Mouse (Mus musculus): ENCODE data around the gene Il12a.
"Not testable (repeated sequence)": the region's sequence is repeated elsewhere in the genome, so short reads cannot be mapped to it uniquely, and the experiment has no call there.

The Il12a gene

DNA sequence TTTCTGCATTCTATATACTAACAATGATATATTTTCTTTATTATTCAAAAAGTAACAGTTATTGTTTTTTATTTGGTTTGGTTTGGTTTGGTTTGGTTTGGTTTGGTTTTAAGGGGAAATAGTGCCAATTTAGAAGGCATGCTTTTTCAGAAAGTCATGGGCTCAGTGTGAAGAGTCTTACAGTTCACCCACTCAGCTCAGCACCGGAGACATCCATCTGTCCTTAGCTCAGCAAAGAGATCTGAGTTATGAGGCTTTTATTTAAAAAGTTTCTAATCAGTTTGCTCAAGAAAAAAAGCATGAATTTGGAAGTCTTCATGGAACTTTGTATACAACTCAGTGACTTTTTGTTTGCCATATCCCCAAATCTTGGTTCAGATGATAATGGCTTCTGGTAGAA lies 6.2 kb upstream of the Il12a start:
- DNase-seq (ENCODE audit: low read depth, low spot score) = no peak

DNA sequence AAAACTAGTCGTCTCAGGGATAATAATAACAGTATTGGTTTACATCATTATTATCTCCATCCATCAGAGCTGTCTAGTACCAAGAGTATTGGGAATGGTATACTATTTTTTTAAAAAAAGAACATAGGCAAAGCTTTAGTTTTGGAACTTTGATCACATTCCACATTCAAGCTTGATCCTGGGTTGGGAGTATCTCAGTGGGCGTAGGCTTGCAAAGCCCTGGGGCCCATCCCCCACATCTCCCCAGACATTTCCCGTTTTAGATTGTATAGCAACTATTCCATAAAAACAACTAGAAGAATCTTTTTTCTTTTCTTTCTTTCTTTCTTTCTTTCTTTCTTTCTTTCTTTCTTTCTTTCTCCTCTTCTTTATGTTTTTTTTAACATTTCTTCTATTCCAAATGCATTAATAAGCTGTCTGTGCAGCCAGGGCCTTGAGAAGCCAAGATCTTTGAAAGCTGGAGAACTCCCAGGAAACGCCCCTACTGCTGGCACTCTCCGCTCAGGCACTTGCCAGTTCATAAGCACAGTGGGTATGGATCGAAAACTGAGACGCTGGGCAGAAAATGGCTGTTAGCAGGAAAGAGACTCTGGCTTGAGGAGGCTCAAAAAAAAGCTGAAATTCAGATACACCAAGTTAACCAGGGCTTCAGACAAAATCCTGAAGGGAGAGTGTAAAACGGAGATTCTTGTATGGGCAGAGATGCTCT lies 3.4 kb upstream of the Il12a start:
- no peak for DNase-seq (ENCODE audit: low read depth, low spot score)

DNA sequence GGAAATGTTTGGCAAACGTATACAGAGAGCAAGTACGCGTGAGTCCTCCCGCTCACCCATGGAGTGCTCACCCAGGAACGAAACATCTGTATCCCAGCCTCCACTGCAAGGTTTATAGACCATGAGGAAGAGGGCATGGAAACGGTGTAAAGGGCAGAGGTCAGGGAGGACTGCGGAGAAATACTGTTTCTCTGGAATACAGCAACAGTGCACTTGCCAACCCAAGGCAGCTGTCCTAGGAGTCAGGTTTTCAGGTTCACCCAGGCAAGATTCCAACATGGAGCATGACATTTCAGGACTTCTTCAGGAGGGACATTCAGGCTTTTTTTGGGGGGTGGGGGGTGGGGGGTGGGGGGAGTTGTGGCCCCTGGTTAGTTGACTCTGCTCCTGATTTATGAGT lies 1.1 kb upstream of the Il12a start:
- DNase-seq (ENCODE audit: low read depth, low spot score) = no peak

DNA sequence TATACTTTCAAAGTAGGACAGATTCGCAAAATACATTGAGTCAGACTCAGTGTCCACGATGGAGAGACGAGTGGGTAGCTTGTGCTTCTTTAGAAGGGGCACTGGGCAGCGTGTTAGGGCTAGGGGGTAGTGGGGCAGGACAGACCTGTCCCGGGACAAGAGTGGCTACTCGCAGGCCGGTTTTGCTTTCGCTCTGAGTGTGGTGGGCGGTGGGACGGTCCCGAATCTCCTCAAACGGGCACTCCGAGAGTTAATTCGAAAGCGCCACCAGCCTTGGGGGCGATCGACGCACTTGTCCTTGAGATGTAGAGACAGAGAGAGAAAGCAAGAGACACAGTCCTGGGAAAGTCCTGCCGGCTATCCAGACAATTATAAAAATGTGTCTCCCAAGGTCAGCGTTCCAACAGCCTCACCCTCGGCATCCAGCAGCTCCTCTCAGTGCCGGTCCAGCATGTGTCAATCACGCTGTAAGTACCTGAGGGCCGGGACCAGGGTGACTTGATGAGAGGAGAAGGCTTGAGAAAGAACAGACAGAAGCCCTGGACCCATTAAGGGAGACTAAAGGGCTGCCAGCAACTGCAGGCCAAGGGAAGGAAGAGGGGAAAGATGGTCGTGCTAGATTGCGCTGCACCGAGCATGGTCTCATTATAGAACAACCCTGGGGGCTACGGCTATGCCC lies 795 bp downstream of the Il12a start:
- no peak for DNase-seq (ENCODE audit: low read depth, low spot score)

DNA sequence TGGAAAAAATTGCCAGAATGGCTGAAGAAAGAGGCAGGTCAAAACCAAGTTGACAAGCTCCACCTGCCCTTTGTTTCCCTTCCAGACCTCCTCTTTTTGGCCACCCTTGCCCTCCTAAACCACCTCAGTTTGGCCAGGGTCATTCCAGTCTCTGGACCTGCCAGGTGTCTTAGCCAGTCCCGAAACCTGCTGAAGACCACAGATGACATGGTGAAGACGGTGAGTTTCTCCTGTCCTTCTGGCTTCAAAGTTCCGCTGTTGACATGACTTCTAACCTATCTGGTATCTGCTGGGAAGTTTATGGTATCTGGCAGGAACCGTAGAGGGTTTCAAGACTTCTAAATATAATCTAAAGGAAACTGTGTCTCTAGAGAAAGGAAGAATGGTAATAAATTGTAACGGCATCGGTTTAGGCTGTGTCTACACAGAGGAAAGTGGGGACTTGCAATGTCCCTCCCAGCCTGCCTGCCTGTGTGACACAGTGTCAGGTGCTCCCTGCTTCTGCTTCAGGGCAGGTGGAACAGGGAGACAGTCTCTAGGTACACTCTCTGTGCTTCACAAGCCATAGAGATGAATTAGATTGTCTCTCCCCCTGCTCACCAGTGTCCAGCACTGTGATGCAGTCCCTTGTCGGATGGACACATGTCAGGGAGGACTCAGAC lies 1.6 kb downstream of the Il12a start:
- no peak for DNase-seq (ENCODE audit: low read depth, low spot score)

DNA sequence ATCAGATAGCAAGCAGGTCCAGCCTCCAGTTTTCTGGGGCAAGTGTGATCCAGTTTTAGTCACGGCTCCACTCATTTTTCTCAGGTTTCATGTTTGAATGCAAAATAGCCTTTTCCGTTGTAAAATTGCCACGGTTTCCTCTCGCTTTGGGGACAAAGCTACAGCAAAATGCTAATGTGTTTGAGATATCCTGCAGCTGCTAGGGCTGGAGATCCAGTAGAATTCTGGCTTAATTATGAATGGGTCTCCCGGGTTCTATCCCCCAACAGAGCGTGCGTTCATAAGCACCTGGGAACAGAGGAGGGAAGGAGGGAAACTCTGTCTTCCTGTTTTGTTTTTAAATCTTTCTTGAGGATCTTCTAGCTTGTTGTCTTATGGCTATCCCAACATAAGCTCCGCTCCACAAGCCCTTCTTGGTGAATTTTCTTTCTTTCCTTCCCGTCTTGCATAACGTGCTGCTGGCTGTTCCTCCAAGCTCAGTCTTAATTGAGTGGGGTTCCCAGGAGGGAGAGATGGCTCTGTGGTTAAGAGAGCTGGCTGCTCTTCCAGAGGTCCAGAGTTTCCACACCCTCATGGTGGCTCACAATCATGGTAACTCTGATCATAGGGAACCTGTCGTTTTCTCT lies 2.3 kb downstream of the Il12a start:
- no peak for DNase-seq (ENCODE audit: low read depth, low spot score)

DNA sequence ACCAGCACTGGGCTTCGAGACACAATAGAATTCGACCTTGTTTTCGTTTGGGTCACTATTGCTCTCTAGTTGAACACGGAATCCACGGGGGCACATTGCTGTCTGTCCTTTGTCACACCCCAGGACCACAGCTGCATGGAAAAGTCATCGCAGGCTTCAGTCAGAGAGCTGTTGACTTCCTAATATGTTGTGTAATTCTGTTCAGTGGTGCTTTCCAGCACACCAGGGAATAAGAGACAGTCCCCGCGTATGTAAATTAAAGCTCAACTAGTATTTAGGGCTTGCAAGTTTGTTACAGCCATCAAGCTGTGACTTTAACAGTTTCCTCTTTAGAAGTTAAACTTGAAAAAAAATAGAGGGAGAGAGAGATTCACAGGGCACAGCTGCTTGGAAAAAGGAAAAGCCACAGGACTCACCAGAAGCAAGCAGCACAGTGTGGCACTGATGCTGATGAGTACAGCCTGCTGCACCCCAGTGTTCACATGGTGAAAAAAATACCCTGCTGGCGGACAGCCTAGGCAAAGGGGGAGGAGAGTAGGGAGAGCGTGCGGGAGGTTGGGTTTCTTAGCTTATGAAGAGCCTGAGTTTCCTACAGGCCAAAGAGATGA lies 3.1 kb downstream of the Il12a start:
- DNase-seq (ENCODE audit: low read depth, low spot score) = no peak

DNA sequence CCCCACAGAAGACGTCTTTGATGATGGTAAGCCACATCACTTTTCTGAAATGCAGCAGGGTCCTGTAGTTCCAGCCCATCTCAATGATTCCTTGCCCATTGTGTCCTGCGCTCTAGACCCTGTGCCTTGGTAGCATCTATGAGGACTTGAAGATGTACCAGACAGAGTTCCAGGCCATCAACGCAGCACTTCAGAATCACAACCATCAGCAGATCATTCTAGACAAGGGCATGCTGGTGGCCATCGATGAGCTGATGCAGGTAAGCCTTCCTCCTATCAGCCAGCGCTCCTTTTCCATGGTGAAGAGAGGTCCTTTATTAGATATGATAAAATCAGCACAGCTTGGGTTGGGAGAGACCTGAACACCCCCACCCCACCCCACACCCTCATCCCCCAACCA lies 4.9 kb downstream of the Il12a start:
- no peak for DNase-seq (ENCODE audit: low read depth, low spot score)

DNA sequence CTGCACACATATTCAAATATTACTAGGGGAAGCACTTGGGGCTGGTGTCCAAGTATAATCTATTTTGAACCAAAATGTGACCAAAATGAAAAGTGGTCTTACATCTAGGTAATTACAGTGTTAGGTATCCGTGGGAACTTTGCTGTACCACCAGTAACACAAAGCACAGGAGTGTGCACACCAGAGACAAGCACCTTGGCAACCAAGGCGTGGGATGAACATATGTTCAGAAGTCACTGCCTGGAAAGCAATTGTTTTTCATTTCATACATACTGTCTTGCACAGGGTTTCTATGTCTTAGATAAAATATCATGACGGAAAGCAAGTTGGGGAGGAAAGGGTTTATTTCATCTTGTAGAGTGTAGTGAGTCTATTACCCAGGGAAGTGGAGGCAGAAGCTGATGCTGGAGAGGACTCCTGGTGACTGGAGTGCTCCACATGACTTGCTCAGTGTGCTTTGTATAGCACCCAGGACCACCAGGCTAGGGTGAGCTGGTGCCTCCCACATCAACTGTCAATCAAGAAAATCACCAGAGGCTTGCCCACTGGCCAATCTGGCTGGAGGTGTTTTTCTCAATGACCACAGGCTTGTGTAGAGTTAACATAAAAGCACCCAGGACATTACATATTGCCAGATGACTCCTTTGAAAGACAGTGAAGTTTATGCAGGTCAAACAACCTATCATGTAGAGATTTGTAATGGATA lies 6.2 kb downstream of the Il12a start:
- DNase-seq (ENCODE audit: low read depth, low spot score) = no peak

DNA sequence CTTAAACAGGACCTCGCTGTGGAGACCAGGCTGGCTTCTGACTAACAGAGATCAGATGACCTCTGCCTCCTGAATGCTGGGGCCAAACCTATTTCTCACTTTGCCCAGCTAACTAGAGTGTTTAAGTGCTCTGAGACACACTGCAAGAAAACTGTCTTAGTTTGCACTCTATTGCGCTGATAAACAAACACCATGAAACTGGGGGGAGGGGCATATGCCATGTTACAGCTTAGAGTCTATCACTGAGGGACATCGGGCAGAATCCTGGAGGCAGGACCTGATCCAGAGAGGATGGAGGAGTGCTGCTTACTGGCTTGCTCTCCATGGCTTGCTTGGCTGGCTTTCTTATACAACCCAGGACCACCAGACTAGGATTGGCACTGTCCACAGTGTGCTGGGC lies 8.2 kb downstream of the Il12a start:
- DNase-seq (ENCODE audit: low read depth, low spot score) = no peak

DNA sequence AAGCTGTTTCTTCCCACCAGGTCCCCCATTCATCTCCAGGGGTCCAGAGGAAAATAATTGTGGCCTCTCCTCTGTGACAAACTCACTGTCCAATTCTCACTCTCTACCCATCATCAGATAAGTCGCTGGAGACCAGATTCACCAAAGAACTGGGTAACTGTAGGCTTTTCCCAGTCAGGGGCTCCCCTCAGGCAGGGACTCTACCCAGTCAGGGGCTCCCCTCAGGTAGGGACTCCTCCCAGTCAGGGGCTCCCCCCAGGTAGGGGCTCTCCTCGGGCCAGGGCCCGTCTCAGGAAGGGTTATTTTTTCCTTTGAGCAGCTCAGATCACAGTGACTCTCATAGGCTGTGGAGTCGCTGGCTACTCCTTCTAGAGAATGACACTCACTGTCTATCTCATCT lies 9.6 kb downstream of the Il12a start:
- no peak for DNase-seq (ENCODE audit: low read depth, low spot score)

DNA sequence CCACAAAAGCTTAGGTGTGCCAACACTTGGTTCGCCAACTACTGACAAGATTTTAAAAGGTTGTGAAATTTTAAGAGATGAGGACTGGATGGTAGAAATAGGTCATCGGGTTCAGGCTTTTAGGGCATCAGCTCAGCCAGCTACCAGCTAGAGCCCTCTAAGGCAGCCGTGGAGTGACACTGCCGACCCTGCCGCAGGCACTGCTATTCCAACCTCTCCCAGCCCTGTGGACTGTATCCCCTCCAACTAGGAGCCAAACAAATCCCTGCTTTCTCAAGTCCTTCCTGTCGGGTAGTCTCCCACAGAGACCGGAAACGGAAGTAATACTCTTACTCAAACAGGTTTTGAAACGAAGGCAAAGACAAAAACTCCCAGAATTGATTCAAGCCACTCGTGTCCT lies 15.9 kb downstream of the Il12a start:
- DNase-seq (ENCODE audit: low read depth, low spot score) = no peak

DNA sequence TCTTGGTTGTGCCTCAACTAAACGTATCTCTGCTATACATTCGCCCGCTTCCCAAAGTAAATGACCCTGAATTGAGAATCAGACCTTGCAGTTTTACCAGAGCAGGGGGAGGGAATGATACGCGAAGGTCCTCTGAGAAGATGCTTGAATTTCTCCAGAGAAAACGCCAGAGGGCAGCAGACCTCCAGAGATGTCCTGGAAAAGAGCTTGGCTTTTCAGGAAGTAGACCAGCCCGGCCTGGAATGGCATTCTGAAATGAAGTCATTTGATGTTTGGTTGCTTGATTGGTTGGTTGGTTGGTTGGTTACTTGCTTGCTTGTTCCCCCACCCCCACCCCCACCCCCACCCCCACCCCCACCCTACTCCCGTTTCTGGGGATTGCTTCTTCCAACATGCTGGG lies 17.8 kb downstream of the Il12a start:
- DNase-seq (ENCODE audit: low read depth, low spot score) = no peak

DNA sequence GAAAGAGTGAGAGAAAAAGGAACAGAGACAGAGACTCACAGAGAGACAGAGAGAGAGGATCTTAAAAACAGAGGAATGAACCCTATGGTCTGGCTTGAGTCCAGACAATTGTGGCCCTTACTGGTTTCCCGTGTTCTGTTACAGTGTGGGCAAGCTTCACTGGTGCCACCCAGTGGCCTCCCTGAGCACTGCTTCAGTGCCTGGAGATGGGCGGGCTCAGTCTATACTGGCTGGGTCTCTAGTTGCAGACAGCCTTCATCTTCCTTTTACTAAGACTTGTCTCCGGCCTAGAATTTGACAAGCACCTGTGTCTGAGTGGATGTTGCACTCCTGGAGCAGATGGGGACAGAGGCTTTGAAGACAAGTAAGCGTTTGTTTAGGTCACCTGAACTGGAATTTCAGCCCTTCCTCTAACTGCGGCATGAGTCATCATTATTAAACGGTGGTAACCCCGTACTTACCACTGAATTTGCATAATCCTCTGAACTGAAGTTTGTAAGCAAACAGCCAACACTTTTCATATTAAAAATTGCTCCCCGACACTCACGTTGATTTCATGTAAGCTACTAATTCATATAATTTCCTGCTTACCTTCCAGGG lies 18.9 kb downstream of the Il12a start:
- no peak for DNase-seq (ENCODE audit: low read depth, low spot score)

DNA sequence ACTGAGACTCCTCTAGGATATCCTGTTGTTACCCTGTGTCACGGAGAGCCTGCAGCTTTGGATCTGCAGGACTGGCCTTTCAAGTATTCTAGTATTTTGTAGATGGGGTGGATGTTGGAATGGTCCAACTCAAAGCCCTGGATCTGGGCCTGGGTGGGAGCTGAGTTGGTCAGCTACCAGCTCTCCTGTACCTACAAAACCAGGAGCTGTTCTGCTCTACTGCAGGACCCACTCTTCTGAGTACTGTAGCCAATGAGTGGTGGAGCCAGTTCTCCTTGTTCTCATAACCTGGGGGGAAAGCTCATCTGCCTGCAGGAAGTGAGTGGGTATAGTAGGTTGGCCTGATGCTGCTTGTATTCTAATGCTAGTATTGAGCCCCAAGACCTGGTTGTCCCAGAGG lies 20.0 kb downstream of the Il12a start:
- DNase-seq (ENCODE audit: low read depth, low spot score) = no peak

DNA sequence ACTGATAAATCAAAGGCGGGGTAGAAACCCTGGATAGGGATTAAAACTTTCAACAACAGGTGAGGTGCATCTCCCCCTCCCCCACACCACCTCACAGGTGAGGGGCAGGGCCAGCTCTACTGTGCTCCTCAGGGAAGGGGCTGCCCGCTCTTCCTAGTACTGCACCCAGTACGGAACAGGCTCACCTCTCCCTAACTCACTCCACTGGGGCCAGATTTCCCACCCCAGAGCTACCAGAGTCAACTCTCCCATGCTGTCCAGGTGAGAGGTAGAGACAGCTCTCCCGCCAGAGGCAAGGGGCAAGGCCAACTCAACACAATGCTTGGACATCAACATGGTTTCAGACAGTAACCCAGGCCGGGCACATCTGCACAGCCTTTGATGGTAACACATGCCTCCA lies 21.1 kb downstream of the Il12a start:
- DNase-seq (ENCODE audit: low read depth, low spot score) = no peak

DNA sequence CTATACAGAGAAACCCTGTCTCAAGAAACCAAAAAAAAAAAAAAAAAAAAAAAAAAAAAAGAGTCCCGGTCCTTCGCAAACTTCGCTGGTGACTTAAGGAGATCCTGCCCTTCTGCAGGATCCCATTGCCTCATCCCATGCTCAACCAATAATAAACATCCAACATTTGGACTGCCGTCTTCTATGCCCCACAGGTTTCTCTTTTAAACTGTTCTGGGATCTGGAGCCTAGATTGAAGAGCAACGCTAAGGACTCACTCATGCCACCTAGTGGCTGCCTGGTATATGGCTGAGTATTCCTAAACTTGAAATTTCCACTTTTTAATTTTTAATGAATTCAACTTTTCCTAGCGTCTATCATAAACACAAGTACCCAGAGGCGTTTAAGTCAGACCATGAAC lies 23.1 kb downstream of the Il12a start:
- no peak for DNase-seq (ENCODE audit: low read depth, low spot score)

DNA sequence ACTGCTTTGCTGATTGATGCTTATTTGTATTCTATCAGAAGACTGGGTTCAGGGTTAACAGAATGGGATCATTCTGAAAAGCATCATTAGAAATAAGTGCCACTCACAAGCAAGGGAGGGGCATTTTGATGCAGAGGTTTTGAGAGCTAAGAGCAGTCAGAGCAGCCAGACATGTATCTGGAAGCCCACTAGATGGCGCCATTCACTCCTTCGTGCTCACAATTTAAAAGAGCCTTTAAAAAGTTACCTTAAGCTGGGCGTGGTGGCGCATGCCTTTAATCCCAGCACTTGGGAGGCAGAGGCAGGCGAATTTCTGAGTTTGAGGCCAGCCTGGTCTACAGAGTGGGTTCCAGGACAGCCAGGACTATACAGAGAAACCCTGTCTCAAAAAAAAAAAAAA lies 26.9 kb downstream of the Il12a start:
- not testable (repeated sequence) for DNase-seq (ENCODE audit: low read depth, low spot score)

DNA sequence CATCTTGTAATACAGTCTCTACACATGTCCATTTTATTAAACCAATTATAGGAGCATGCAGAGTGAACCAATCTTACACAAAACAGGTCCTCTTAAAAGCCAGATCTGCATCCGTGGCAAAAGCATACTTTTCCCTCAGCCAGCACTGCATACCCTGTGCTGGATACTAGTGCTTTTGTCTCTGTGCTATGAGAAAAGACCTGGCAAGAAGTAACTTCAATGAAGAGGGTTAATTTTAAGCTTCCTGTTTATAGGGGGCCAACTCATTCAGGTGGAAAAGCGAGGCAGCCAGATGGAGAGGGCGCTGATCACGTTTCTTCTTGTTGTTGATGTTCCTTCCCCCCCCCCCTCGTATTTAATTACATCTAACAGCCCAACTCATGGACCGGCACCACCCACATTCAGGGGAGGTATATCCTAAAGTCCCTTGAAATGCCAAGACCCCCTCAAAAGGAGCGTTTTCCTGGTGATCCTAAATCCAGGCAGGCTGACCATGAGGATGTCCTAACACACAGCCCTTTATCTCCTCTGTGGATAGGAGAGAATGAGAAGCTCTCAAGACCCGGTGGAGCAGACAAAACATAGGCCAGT lies 28.9 kb downstream of the Il12a start:
- no peak for DNase-seq (ENCODE audit: low read depth, low spot score)

DNA sequence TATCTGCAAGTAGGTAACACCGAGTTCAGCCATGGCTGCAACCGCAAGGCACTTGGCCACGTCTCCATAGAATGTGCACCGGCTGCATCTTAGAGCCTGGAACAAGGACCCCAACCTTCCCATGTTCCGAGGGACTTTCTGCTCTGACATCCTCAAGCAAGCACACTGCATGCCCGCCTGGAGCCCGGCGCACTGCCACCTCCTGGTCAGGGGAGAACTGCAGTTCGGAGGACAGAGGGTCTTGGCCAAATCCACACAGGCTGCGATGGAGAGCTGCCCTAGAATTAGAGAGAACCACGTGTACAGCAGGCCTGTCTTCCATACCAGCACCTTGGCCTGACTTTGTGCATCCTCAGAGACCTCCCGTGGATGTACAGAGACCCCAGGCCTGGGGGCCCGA lies 29.8 kb downstream of the Il12a start:
- DNase-seq (ENCODE audit: low read depth, low spot score) = no peak

DNA sequence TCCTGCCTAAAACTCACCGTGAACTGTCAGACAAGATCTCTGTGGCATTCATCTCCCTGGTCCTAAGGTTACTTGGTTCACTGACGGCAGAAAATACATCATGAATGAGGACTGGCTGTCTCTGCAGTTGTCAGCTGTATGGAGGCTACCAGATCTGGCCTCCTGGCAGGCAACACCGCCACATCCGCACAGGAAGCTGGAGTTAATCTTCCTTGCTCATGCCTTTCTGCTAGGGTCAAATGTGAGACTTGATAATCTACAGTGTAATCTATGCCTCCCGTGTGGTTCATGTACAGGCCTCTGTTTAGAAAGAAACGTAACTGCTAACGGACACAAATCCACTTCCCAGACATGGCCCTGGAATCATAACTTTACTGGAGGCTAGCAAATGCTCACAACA lies 51.5 kb downstream of the Il12a start:
- DNase-seq (ENCODE audit: low read depth, low spot score) = no peak

Data from retina, adult 2 months (tissue).